Mouse (Mus musculus): ENCODE results near the gene Utf1.

Gene Utf1

GRCm38 (mm10) chr7:139972923-139973331, 29.3 kb downstream of the Utf1 start:
- DNase-seq (ENCODE audit: low read depth, low spot score), result peak; percentile 43

- no peak for DNase-seq (ENCODE audit: low read depth, low spot score)
Observed at GRCm38 (mm10) chr7:139974307-139974706, 30.7 kb downstream of the Utf1 start.

- no peak for DNase-seq (ENCODE audit: low read depth, low spot score)
Observed at GRCm38 (mm10) chr7:139975471-139975870, 31.9 kb downstream of the Utf1 start.

- DNase-seq (ENCODE audit: low read depth, low spot score), result peak; percentile 96
Observed at GRCm38 (mm10) chr7:139978278-139978892, 34.8 kb downstream of the Utf1 start, which contains the start of gene 6430531B16Rik. 6430531B16Rik (minus strand) TSS chr7:139978755.

GRCm38 (mm10) chr7:139979011-139979719, 35.6 kb downstream of the Utf1 start:
- DNase-seq (ENCODE audit: low read depth, low spot score), result peak; percentile 53

- DNase-seq (ENCODE audit: low read depth, low spot score), result no peak
Observed at GRCm38 (mm10) chr7:139980778-139981177, 37.2 kb downstream of the Utf1 start.

GRCm38 (mm10) chr7:139982058-139982457, 38.5 kb downstream of the Utf1 start:
- no peak for DNase-seq (ENCODE audit: low read depth, low spot score)

GRCm38 (mm10) chr7:139984505-139984904, 40.9 kb downstream of the Utf1 start:
- no peak for DNase-seq (ENCODE audit: low read depth, low spot score)

- DNase-seq (ENCODE audit: low read depth, low spot score), result no peak
Observed at GRCm38 (mm10) chr7:139988272-139988671, 44.7 kb downstream of the Utf1 start.

GRCm38 (mm10) chr7:139990864-139991394, 47.3 kb downstream of the Utf1 start:
- no peak for DNase-seq (ENCODE audit: low read depth, low spot score)

GRCm38 (mm10) chr7:139992406-139992805, 48.8 kb downstream of the Utf1 start, which contains the start of gene Adam8:
Adam8 (minus strand) TSS chr7:139992562.
- no peak for DNase-seq (ENCODE audit: low read depth, low spot score)

- no peak for DNase-seq (ENCODE audit: low read depth, low spot score)
Observed at GRCm38 (mm10) chr7:139993532-139993931, 49.9 kb downstream of the Utf1 start.

GRCm38 (mm10) chr7:139994202-139994601, 50.6 kb downstream of the Utf1 start:
- no peak for DNase-seq (ENCODE audit: low read depth, low spot score)

- DNase-seq (ENCODE audit: low read depth, low spot score), result peak; percentile 86
Observed at GRCm38 (mm10) chr7:139994676-139995075, 51.1 kb downstream of the Utf1 start.

Data from brain, adult 2 months (tissue).